Mouse (Mus musculus) heart, adult 11 months (tissue): ENCODE measurements at regions not wholly inside any gene's neighbourhood (a gene's known extent, or its start where the extent isn't known, plus 50 kb on each side); places are given as distances from the start of the nearest gene placed in this dataset.

Experiments used
- DNase-seq: peaks from one replicate; pipeline ENCODE4 v3.0.0; 2022

- DNase-seq, result peak; percentile 94
These were observed 53.4 kb upstream of the Fmnl2 start for GRCm38 (mm10) chr2:52804106-52804825.

- DNase-seq, result no peak
These were observed 52.9 kb upstream of the Fmnl2 start for GRCm38 (mm10) chr2:52804826-52805149.

- peak; percentile 84 for DNase-seq
These were observed 49.8 kb upstream of the Fmnl2 start for GRCm38 (mm10) chr2:52807826-52808225.
